Mouse (Mus musculus) G1E (cell line): ENCODE measurements at regions not wholly inside any gene's neighbourhood (a gene's known extent, or its start where the extent isn't known, plus 50 kb on each side); places are given as distances from the start of the nearest gene placed in this dataset.

Experiments
- CTCF ChIP-seq: IDR thresholded peaks from 2 replicates; pipeline ENCODE4 v1.5.1; 2012; ENCODE audit warnings: low read depth, low read length, inconsistent platforms, mixed read lengths
- GATA1 ChIP-seq: IDR thresholded peaks from 2 replicates; pipeline ENCODE4 v1.6.1; 2012; ENCODE audit warnings: borderline replicate concordance, low read length, inconsistent platforms, mixed read lengths
- GATA2 ChIP-seq: IDR thresholded peaks from 2 replicates; pipeline ENCODE4 v1.6.1; 2012; ENCODE audit warnings: low read depth, low read length, inconsistent platforms, borderline replicate concordance
- POLR2AphosphoS5 ChIP-seq: IDR thresholded peaks from 2 replicates; pipeline ENCODE4 v1.6.1; 2012; ENCODE audit warnings: low read depth, low read length, inconsistent platforms; ENCODE audit not compliant: insufficient replicate concordance
- TAL1 ChIP-seq: conservative IDR thresholded peaks from 2 replicates; pipeline ENCODE4 v1.6.1; 2012; ENCODE audit warnings: low read depth, low read length, inconsistent platforms, mixed read lengths

GRCm38 (mm10) chr13:107934691-107935090 is 109.6 kb upstream of the Smim15 start:
- no peak for TF ChIP-seq CTCF
- no peak for TF ChIP-seq GATA1
- no peak for TF ChIP-seq POLR2AphosphoS5
- no peak for TF ChIP-seq TAL1
- no peak for TF ChIP-seq GATA2
